Mouse (Mus musculus): ENCODE data around the gene Nav3.

Gene Nav3

DNA sequence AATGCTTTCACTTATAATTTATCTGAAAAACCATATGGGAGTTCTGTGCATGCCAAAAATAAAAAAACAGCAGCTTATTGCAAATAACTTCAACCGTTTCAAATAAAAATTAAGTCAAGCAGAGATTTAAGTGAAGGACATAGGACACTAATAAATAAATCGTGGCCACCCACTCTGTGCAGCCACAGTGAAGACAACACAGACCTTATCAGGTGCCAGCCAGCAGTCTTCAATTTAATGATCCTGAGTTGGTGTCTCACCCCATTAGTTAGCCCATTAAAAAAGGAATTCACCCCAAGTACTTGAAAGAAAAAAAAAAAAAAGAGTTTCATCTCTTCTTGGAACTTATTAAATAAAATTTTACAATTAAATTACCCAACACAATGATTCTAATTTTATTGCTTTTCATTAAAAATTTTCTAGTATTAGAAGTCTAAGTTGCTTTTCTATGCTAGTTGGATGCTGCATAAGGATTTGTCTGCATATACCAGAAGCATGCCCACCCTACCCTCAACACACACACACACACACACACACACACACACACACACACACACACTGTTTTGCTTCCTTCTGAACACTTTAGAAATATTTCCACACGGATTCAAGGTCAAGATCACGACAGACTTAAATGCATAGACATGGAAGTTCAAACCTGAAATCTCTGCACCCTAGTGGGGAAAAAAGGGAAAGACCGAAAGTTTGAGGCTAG lies 649.1 kb downstream of the Nav3 start:
- no peak for DNase-seq (ENCODE audit: low spot score in 2 of 2)

DNA sequence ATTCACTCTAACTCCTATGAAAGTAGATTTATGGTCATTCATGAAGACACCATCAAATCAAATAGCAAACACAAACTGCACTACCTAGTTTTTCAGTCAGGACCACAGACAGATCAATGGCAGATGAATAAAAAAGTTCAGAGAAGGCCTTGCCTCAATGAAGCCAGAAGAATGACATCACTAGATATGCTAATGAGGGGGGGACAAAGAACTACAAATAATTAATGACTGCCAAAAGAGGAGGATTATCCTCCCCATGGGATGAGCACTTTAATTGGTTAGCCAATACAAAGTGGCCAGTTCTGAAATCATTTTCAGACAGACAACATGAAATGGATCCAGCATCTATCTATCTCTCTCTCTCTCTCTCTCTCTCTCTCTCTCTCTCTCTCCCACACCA lies 652.6 kb downstream of the Nav3 start:
- DNase-seq (ENCODE audit: low spot score in 2 of 2): no peak

DNA sequence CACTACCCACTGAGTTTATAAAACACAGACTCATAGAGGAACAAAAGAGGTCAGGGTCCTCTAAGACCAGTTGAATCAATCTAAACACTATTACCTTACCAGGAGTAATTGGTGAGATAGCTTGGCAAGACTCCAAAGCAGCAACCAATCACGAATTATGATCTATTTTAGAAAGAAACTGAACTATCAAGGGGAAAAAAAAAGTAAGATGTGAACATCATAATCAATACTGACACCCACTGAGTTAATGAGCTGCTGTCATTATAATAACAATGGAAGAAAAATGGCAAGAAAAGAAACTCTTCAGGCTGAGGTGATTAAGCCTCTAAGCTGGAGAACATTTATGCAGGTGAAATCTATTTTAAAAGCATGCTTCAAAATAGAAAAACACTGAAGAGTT lies 653.8 kb downstream of the Nav3 start:
- DNase-seq (ENCODE audit: low spot score in 2 of 2): no peak

DNA sequence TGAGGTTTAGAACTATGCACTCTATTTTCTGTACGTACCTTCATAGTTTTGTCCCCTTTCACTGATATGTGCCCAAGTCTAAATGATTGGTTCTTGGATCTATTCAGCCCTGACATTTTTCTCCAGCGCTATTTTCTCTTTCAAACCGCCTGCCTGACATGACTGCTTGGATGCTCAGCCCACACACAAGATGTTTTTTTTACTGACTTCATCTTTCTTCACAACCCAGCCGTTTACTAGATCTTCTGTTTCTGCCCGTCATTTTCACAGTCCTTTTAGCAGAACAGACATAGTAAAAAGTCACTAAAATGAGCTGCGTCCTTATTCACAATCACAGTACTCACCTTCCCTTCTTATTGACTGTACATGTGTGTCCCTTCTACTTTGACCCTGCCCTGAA lies 656.8 kb downstream of the Nav3 start:
- DNase-seq (ENCODE audit: low spot score in 2 of 2): no peak

DNA sequence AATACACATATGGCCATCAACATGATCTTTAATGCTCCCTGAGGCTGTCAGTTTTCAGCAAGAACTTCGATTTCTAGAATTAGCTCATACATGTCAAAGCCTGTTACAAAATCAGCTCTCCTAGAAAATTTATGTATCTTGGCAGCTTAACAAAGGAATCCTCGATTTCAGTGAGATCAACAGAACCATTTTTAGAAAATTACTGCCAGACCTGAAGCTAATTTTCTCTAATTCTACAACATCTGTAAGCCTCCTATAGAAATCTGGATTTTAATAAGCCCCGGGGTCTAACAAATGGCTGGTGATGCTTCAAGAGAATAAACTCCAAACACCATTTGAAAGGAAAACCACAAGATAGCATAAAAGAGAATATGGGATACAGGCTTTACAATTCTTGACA lies 659.0 kb downstream of the Nav3 start:
- DNase-seq (ENCODE audit: low spot score in 2 of 2): no peak

DNA sequence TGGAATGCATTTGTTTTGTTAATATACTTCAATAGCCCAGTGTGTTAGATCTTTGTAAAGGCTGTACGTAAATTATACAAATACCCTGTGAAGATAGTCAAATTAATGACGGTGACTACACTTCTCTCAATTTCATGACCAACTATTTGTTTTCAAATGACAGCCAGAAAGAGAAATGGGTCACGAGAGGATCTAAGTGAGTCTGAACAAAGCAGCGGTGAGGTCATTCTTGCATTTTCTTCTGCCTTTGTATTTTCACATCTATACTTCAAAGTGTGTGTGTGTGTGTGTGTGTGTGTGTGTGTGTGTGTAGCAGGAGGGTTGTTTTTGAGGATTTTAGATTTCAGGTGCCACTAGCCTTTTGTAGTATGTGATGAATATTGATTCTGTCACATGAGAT lies 662.5 kb downstream of the Nav3 start:
- no peak for DNase-seq (ENCODE audit: low spot score in 2 of 2)

DNA sequence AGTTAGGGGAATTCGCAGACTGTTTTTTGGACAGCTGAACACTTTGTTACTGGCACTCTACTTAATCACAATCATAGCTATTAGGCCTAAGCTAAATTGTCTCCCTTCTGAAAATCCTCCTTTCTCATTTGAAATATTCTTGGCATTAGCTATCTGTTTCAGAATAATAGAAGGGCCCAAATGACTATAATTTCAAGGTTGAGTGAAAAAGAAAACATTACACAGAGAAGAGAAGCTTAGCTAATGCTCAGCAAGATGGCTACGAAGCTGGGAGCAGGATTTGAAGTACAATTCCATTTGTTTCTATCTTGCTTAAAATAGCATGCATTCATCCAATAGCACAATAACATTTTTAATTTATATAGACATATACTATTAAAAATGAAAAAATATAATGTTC lies 667.3 kb downstream of the Nav3 start:
- DNase-seq (ENCODE audit: low spot score in 2 of 2): no peak

DNA sequence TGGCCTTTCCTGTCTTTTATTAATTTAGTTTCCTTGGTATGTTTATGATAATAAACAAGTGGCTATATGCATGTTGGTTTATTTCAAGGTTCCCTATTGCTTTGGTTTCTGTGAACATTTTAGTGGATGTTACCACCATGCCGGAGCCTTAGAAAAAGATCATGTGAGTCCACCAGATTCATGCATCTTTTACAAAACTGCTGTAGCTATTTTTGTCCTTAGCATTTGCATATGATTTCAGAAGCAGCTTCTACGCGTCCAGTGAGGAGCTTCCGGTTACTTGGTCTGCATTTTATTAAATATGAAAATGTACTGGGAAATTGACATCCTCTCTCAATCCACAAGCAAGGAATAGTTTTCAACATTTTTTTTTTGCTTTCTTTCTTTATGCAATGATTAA lies 676.9 kb downstream of the Nav3 start:
- DNase-seq (ENCODE audit: low spot score in 2 of 2): no peak

DNA sequence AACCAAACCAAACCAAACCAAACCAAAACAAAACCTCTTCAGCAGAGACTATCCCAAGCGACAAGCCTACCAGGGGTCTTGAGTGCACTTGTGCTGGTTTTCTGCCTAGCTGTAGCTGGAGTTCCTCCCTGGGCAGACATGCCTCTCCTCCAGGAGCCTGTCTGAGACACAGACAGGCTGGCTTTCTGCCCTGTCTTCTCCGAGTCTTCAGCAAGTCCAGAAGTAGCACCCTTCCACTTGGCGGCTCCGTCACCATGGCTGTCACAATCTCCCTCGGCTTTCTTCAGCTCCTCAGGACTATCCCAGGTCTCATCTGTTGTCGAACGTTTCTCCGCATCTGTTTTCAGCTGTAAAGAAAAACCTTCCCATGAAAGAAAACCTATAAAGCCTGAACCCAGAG lies 686.9 kb downstream of the Nav3 start:
- no peak for DNase-seq (ENCODE audit: low spot score in 2 of 2)

DNA sequence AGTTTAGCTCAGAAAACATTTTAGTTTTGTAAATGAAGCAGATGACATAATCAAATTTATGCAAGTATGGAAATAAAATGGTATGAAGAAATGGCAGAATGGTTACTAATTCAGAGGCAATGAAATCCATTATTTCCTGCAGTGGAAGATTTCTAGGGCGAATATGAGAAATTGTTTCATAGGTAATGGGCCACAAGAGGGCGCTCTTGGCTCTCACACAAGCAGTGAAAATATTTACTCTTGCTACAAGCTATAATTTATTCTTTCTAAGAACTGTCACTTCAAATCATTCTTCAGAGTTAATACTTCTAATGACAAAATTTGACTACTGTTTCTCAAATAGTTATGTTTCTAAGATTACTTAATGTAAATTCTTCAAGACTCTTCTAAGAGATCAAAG lies 690.4 kb downstream of the Nav3 start:
- DNase-seq (ENCODE audit: low spot score in 2 of 2): peak; percentile 45 to 56

DNA sequence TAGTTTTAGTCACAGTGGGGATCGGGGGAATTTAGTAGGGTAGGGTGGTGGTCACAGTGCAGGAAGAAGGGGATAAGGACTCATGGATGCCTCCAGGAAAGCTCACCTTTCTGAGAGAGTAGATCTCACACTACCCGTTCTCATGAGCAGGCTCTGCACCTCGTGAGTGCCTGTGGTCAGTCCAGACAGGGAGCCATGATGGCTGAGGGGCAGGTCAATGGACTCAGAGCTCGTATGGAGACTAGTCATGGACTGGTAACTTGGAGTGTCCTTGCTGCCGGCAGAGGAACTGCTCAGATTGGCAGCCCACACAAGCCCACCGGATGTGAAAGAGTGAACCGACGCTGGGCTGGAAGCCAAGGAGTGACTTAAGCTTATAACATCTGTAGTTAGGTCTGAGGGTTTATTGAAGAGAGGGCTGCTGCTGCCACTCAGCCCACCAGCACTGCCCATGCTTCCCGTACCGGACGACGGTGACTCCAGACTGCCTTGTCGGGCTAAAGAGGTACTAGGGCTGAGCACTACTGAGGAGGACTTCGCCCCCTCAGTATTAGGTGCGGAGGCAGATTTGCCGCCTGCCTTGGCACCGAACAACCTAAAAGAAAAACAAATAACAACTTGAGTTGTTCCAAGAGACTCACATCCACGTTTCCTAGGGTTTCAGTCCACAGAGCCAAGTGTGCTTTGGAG lies 691.4 kb downstream of the Nav3 start:
- DNase-seq (ENCODE audit: low spot score in 2 of 2): no peak

DNA sequence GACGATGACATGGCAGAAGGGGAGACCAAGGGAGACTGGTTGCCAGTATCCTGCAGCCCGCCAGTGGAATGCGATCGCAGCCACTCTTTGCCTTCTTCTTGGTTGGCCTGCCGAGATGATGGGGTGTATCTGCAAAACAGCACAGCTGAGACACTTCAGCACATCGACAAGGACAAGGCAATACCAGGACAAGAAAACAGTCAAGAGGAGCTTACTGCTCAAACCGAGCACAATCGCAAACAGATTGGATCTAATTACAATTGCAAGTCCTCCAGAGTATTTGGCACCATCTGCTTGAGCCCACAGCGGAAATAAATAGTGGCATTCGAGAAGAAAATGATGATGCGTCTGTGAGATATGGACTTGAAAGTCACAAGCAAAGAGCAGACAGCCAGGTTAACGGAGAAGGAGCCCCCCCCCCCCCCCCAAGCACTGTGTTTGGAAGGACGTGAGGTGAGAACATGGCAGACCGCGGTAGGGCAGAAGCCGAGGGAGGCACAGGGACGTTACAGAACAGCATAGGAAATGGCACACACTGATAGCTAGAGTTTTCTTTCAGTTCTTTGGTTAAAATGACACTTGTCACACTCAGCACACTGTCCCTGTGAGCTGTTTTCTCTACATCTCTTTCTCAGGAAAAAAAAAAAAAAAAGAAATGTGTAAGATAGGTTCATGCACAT lies 696.9 kb downstream of the Nav3 start:
- no peak for DNase-seq (ENCODE audit: low spot score in 2 of 2)

DNA sequence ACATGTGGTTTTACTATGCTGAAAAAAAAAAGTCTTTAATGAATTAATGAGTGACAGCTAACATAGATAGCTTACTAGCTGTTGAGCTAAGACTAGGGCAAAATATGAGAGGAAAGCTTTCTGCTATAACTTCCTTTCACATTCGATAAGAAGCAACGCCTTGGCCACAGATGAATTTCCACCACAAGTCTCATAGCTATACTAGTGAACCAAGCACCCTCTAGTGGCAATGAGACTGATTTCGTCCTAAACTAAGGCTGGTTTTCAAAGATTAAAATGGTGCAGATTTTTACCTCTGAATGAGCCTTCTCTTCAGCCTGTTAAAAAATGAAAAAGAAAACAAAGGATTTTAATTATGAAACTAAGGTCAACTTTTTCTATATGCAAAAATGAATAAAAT lies 709.1 kb downstream of the Nav3 start:
- no peak for DNase-seq (ENCODE audit: low spot score in 2 of 2)

DNA sequence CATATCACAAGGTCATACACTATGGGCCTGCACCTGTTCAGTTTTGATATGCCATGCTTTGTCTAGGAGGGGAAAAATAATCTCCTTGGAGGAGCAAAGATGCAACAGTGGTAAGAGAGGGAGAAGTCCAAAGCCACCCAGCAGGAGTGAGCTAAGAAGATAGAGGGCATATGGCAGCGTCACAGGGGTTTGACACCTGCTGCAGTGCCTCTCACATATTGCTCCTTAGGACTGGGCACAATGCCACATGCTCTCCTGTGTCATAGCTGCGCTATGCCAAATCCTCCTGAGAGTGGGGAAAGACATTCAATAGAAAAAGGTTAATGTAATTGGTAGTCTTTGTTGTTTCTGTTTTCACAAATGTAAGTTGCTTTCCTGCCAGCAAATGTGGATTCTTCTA lies 714.3 kb downstream of the Nav3 start:
- DNase-seq (ENCODE audit: low spot score in 2 of 2): no peak

DNA sequence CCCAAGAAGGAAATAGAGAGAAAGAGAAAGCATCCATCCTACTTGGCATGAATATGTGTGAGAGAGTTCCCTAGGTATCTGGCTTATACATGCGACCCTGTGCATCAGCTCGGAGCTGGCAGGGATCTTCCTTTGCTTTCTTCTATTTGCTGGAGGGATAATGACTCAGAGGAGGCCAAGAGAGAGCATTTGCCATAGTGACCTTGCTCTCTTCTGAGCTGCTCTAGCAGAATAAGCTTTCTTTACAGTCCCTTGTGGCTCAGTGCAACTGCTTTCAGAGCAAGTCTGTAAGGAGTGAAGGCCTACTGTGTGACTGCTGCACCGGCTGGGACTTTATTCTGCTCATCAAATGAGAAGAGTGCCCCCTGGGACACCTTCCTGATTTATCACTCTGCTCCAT lies 715.7 kb downstream of the Nav3 start:
- no peak for DNase-seq (ENCODE audit: low spot score in 2 of 2)

DNA sequence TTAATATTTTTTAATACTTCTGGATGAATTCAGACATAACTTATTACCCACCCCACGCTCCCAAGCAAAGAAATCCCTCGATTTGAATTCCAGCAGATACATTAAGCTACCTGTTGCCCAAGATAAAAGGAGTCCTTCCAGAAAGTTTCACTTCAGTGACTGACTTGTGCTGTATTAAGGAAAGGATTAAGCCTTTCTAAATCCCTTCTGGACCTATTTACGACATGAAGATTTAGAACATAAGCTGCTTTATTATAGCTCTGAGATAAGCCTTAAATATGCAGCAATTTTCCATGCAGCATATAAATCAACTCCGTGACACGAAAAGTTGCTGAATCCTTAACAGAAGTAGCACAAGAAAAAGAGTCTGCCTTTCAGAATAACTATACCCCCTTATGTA lies 732.4 kb downstream of the Nav3 start:
- no peak for DNase-seq (ENCODE audit: low spot score in 2 of 2)

DNA sequence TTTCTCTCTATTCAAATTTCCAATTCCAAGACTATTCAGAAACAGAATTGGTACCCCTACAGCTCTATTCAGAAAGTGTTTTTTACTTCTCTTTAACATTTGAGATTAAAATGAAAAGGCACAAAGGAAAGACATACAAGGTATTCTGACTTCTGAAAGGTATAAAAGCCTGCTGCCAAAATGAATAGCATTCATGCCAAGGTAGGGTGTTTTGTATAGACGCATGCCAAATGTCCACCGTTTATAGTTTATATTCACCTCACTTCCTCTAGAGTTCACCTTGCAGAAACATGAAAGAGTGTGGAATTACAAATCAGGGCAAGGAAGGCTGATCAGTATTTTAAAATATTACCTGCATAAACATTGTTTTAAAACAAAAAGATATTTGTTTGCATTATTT lies 737.2 kb downstream of the Nav3 start:
- DNase-seq (ENCODE audit: low spot score in 2 of 2): no peak

DNA sequence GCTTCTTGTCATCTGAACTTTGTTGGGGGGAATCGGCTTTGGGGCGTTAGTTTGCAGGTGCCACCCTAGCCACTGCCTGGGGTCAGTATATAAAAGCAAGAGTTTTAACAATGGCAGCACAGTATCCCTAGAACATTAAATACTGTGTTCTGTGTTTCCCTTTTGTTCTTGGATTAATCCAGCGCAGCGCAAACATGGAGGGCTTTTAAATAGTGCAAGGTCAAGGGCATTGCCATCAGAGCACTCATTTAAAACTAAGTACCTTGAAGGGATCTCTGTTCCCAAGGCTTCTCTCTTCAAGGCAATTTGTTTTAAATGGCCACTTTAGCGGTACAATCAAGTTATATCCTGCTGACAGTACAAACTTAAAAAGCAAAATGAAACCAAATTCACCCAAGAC lies 737.6 kb downstream of the Nav3 start:
- no peak for DNase-seq (ENCODE audit: low spot score in 2 of 2)

DNA sequence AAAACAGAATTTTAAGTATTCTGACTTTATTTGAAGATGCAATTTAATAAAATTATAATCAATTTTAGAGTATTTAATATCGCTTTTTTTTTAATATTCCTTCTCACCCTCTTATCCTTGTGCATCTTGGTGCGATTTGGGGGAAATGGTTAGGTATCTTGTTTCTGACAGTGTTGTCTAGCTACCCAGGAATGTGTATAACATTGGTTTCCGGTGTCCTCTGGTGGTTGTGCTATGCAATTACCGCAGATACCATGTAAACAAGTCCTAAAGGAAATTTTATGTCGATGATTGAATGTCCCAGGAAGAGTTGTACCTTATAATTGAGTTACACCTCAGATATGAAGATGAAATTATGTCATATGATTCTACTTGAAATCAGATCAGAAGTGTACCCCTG lies 743.0 kb downstream of the Nav3 start:
- DNase-seq (ENCODE audit: low spot score in 2 of 2): no peak

DNA sequence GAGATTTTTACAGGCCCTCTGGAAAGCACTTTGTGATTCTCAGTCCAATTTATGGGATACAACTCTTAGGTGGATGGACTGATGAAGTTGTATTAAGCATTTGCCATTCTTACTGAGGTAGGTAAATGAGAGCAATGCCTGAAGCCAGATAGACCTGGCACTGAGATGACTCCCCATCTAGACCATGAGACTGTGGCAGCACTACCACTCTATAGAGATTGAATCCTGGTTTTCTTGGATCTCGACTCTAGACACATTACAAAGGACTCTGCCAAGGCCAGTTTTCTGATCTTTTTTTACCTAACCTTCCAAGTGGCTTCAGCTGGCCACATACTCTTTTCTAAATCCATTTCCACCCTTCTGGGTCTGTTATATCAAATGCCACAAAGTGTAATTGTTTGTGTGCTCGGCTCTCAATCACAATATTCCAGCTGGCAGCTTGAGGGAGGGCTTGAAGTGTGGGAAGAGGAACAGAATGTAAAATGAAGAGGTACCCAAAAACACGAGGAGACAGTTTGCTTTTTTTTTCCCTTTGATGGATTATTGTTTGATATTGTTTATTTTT lies 756.2 kb downstream of the Nav3 start:
- no peak for DNase-seq (ENCODE audit: low spot score in 2 of 2)

DNA sequence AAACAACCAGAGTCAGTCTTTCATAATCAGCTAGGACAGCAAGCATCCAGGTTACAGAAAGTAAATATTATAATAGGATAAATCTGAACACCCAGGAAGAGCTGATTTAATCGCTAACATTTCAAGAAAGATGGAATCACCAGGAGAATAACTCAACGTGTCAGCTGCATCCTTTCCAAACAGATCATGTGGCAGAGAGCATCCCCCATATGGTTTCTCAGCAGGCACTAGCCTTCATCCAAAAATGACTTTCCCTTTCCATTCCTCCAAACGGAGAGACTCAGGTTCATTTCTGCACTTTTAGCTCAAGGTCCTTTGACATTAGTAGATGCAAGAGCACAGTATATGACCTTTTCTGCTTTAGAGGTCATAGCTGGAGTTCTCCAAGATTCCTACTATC lies 765.4 kb downstream of the Nav3 start:
- no peak for DNase-seq (ENCODE audit: low spot score in 2 of 2)

DNA sequence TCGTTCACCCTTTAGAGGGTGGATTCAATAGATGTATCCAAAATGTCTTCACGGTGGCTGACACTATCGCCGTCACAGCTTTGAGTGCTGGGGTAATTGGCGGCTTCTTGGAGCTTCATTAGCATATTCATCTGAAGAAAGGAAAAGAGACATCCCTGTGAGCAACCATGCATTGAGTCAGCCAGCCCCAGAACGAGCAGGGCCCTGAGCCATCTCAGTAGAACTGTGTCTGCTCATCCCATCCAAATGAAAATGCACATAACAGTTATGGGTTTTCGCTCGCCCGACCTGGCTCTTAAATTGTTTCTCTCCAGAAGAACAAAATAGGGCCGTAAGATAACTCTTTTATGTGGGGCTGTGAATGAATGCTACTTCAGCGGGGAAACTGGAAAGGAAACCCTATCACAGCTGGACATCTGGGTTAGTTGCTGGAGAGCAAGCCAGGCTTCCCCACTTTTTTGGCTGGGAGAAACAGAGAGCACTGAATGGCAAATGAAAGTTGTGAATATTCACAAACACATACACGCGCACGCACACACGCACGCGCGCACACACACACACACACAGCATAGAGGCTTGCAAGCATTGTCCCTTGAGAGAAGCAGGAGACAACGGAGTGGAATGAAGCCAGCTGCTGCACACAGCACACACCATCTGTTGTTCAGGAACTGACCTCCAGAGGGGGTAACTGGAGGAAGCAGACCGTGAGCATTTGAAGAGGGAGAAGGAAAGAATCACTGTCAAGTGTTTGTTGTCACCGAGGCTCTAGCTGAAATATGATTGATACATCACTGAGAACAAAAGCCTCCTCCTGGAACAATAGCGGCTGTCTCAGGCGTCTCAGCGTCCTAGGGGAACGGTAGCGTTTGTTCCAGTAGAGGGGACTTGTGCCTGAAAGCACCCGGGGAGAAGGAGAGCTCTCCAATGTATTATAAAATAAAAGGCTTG lies 771.6 kb downstream of the Nav3 start:
- peak; percentile 18 to 47 for DNase-seq (ENCODE audit: low spot score in 2 of 2)

Measured in frontal cortex, postnatal 25 days (tissue).